Mouse (Mus musculus): Measurements from ENCODE around the gene Ganc. TPM values are rescaled to one million over a fixed set of nuclear protein-coding genes. Genes with fewer than 3 reads are reported as not detected.
A peak's percentile ranks its signal among the peaks of the same experiment; 100 is the strongest.

Gene Ganc
- polyA plus RNA-seq, 1 experiment from 2014 or later = 10.1 TPM

- no peaks in the 10 kb centered on the region for H3K9me3 ChIP-seq (replicated peaks)
Observed at GRCm38 (mm10) chr2:120403986-120404822, 508 bp downstream of the Ganc start, which contains the start of gene Tmem87a. Gene Tmem87a (minus strand): TSS chr2:120404113.

GRCm38 (mm10) chr2:120404823-120405765 is 1.4 kb downstream of the Ganc start:
- Histone ChIP-seq H3K4me3 (peak overlapping the region; percentile 75), H3K36me3 (no peaks in the 10 kb centered on the region; the same call in 1 of the 2 replicates), H3K4me1 (peaks cover 14% of the 10 kb centered on the region), H3K4me2 (replicated peaks) (peak overlapping the region; percentile 84), H3K9me3 (replicated peaks) (no peaks in the 10 kb centered on the region), H3K9ac (peak overlapping the region; percentile 71), H3K27ac (peak overlapping the region; percentile 92), H3K27me3 (no peaks in the 10 kb centered on the region)
- no peak for ATAC-seq (ENCODE audit: low FRiP score)
- 40% methylated on average over 14 of the region's 14 CpGs for WGBS

More at GRCm38 (mm10) chr2:120403986-120404822, 508 bp downstream of the Ganc start, which contains the start of gene Tmem87a:
- Histone ChIP-seq H3K4me3 (peak within 1 kb of the TSS; percentile 75), H3K4me2 (replicated peaks) (peak within 1 kb of the TSS; percentile 84), H3K27ac (peak within 1 kb of the TSS; percentile 92), H3K36me3 (no peaks in the 10 kb centered on the region; the same call in 1 of the 2 replicates), H3K27me3 (no peaks in the 10 kb centered on the region), H3K4me1 (peaks cover 14% of the 10 kb centered on the region), H3K9ac (peak within 1 kb of the TSS; percentile 71)
- peak; percentile 100 for ATAC-seq (ENCODE audit: low FRiP score)
- WGBS = under 1% methylated on average over 34 of the region's 34 CpGs

- Histone ChIP-seq H3K9ac (no peak overlapping the region), H3K4me3 (no peak overlapping the region), H3K27ac (no peak overlapping the region), H3K4me2 (replicated peaks) (no peak overlapping the region), H3K4me1 (no peaks in the 10 kb centered on the region), H3K36me3 (no peaks in the 10 kb centered on the region), H3K27me3 (no peaks in the 10 kb centered on the region), H3K9me3 (replicated peaks) (no peaks in the 10 kb centered on the region)
- ATAC-seq (ENCODE audit: low FRiP score) = no peak
- WGBS = 92% methylated on average over 3 of the region's 3 CpGs
Observed at GRCm38 (mm10) chr2:120411096-120411628, 7.5 kb downstream of the Ganc start.

- no peak for ATAC-seq (ENCODE audit: low FRiP score)
- no peak overlapping the region for H3K4me3 ChIP-seq
- no peaks in the 10 kb centered on the region for H3K9me3 ChIP-seq (replicated peaks)
- H3K4me2 ChIP-seq (replicated peaks) = no peak overlapping the region
- H3K36me3 ChIP-seq = no peaks in the 10 kb centered on the region
- no peak overlapping the region for H3K9ac ChIP-seq
- no peaks in the 10 kb centered on the region for H3K4me1 ChIP-seq
- no peaks in the 10 kb centered on the region for H3K27me3 ChIP-seq
- no peak overlapping the region for H3K27ac ChIP-seq
Observed at GRCm38 (mm10) chr2:120414113-120414512, 10.4 kb downstream of the Ganc start.

GRCm38 (mm10) chr2:120414738-120415414 is 11.2 kb downstream of the Ganc start:
- WGBS = 73% methylated on average over 1 of the region's 1 CpGs
- Histone ChIP-seq H3K27ac (no peak overlapping the region), H3K4me3 (no peak overlapping the region), H3K9ac (no peak overlapping the region), H3K4me1 (no peaks in the 10 kb centered on the region), H3K36me3 (no peaks in the 10 kb centered on the region), H3K27me3 (no peaks in the 10 kb centered on the region), H3K9me3 (replicated peaks) (no peaks in the 10 kb centered on the region), H3K4me2 (replicated peaks) (no peak overlapping the region)
- no peak for ATAC-seq (ENCODE audit: low FRiP score)

GRCm38 (mm10) chr2:120424386-120424785 is 20.7 kb downstream of the Ganc start:
- Histone ChIP-seq H3K27ac (no peak overlapping the region), H3K27me3 (no peaks in the 10 kb centered on the region), H3K36me3 (no peaks in the 10 kb centered on the region), H3K4me3 (no peak overlapping the region), H3K9ac (no peak overlapping the region), H3K9me3 (replicated peaks) (no peaks in the 10 kb centered on the region), H3K4me2 (replicated peaks) (no peak overlapping the region), H3K4me1 (no peaks in the 10 kb centered on the region)
- ATAC-seq (ENCODE audit: low FRiP score) = no peak
- WGBS = 84% methylated on average over 5 of the region's 5 CpGs

- Histone ChIP-seq H3K9ac (no peak overlapping the region), H3K36me3 (no peaks in the 10 kb centered on the region), H3K4me2 (replicated peaks) (no peak overlapping the region), H3K4me3 (no peak overlapping the region), H3K27ac (no peak overlapping the region), H3K4me1 (no peaks in the 10 kb centered on the region), H3K27me3 (no peaks in the 10 kb centered on the region), H3K9me3 (replicated peaks) (no peaks in the 10 kb centered on the region)
- no peak for ATAC-seq (ENCODE audit: low FRiP score)
- WGBS = 94% methylated on average over 1 of the region's 1 CpGs
Observed at GRCm38 (mm10) chr2:120444486-120444885, 40.8 kb downstream of the Ganc start.

GRCm38 (mm10) chr2:120446373-120446772 is 42.7 kb downstream of the Ganc start:
- Histone ChIP-seq H3K4me2 (replicated peaks) (no peak overlapping the region), H3K27ac (no peak overlapping the region), H3K4me3 (no peak overlapping the region), H3K36me3 (no peaks in the 10 kb centered on the region), H3K9ac (no peak overlapping the region), H3K27me3 (no peaks in the 10 kb centered on the region), H3K9me3 (replicated peaks) (no peaks in the 10 kb centered on the region), H3K4me1 (no peaks in the 10 kb centered on the region)
- no peak for ATAC-seq (ENCODE audit: low FRiP score)
- 83% methylated on average over 10 of the region's 10 CpGs for WGBS

GRCm38 (mm10) chr2:120447306-120447705 is 43.6 kb downstream of the Ganc start:
- no peak overlapping the region for H3K27ac ChIP-seq
- H3K9ac ChIP-seq = no peak overlapping the region
- no peaks in the 10 kb centered on the region for H3K27me3 ChIP-seq
- H3K4me1 ChIP-seq = no peaks in the 10 kb centered on the region
- ATAC-seq (ENCODE audit: low FRiP score) = no peak
- no peaks in the 10 kb centered on the region for H3K36me3 ChIP-seq
- H3K9me3 ChIP-seq (replicated peaks) = no peaks in the 10 kb centered on the region
- H3K4me3 ChIP-seq = no peak overlapping the region
- H3K4me2 ChIP-seq (replicated peaks) = no peak overlapping the region
- WGBS = 97% methylated on average over 1 of the region's 1 CpGs

- H3K4me3 ChIP-seq = no peak overlapping the region
- H3K36me3 ChIP-seq = no peaks in the 10 kb centered on the region
- H3K4me2 ChIP-seq (replicated peaks) = no peak overlapping the region
- H3K27ac ChIP-seq = no peak overlapping the region
- H3K27me3 ChIP-seq = no peaks in the 10 kb centered on the region
- 74% methylated on average over 6 of the region's 6 CpGs for WGBS
- no peak for ATAC-seq (ENCODE audit: low FRiP score)
- H3K4me1 ChIP-seq = no peaks in the 10 kb centered on the region
- 0 out of 2 replicates have a peak, but pooled peaks cover 6% of the 10 kb centered on the region for H3K9me3 ChIP-seq (replicated peaks)
- no peak overlapping the region for H3K9ac ChIP-seq
Observed at GRCm38 (mm10) chr2:120450724-120451123, 47.0 kb downstream of the Ganc start.

GRCm38 (mm10) chr2:120452600-120452999 is 48.9 kb downstream of the Ganc start:
- Histone ChIP-seq H3K4me1 (no peaks in the 10 kb centered on the region), H3K36me3 (no peaks in the 10 kb centered on the region), H3K9ac (no peak overlapping the region), H3K4me2 (replicated peaks) (no peak overlapping the region), H3K27me3 (no peaks in the 10 kb centered on the region), H3K9me3 (replicated peaks) (0 out of 2 replicates have a peak, but pooled peaks cover 6% of the 10 kb centered on the region), H3K27ac (no peak overlapping the region), H3K4me3 (no peak overlapping the region)
- no peak for ATAC-seq (ENCODE audit: low FRiP score)
- WGBS = 79% methylated on average over 4 of the region's 4 CpGs

Measured in hindbrain, embryonic 12.5 days (tissue).